7 mouse cellular contexts compared by ENCODE assay signal in the genomic region with DNA sequence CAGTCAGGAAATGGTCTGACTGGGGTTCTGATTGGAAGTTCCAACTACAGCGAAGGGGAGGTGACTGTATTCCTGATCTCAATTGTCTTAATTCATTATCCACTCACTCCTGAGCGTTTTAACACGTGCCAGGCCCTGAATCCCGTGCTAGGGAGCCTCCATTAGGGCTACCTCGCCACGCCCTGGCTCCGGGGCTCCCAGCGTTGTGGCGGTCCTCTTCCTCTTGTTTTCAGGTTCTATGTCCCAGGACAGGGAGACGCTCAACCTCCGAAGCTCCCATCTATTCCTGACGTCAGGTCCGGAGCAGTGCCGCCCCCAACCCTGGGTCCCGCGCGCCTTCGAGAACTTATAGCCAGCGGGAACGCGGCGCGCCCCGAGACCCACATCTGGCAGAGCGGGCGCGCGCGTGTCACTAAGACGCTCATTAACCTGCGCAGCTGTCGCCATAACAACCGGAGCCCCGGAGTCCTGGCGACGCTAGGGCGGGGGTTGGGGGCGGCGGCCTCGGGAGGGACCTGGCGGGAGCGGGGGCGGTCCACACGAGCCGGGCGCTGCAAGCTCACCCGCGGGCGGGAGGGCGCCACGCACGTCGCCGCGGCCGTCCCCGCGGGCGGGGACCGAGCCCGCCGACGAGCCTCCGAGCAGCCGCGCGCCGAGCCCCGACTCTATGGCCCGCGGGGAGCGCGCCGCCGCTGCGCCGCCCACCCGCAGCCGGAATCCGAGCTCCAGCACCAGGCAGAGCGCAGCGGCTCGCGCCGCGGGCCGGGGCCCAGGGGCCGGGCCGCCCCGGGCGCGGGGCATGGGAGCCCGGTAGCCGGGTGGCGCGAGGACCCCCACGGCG. TPM values are rescaled to one million over a fixed set of nuclear protein-coding genes. Genes with fewer than 3 reads are reported as not detected.
DNase-seq lines count a peak whose midpoint lies in the region; ATAC-seq and TF ChIP-seq lines count a peak whose summit lies in the region.

A gene (plus strand): TSS at position 390 of the 841 bp plus-strand sequence.

- peak within 1 kb of the TSS; percentile 75 for H3K4me3 ChIP-seq in hindbrain, postnatal 0 days (ENCODE audit: low read length)
- H3K4me3 ChIP-seq in limb, embryonic 10.5 days, result peak within 1 kb of the TSS; percentile 80
- H3K4me3 ChIP-seq in midbrain, embryonic 12.5 days, result peak within 1 kb of the TSS; percentile 72
- peak within 1 kb of the TSS; percentile 71 for H3K4me3 ChIP-seq in stomach, embryonic 15.5 days (replicated peaks)

- H3K36me3 ChIP-seq in hindbrain, postnatal 0 days (ENCODE audit: insufficient read depth, low read length), result no peaks in the 10 kb centered on the region
- no peaks in the 10 kb centered on the region for H3K36me3 ChIP-seq in limb, embryonic 10.5 days
- no peaks in the 10 kb centered on the region for H3K36me3 ChIP-seq in midbrain, embryonic 12.5 days
- H3K36me3 ChIP-seq in stomach, embryonic 15.5 days, result no peaks in the 10 kb centered on the region

- no peaks in the 10 kb centered on the region for H3K9me3 ChIP-seq in hindbrain, postnatal 0 days (ENCODE audit: low read length)
- H3K9me3 ChIP-seq in limb, embryonic 10.5 days (replicated peaks), result no peaks in the 10 kb centered on the region
- H3K9me3 ChIP-seq in midbrain, embryonic 12.5 days, result peaks cover 6% of the 10 kb centered on the region; the same call in 1 of the 2 replicates
- H3K9me3 ChIP-seq in stomach, embryonic 15.5 days, result no peaks in the 10 kb centered on the region

- peak within 1 kb of the TSS; percentile 81 for H3K9ac ChIP-seq in hindbrain, postnatal 0 days (replicated peaks; ENCODE audit: low read length)
- peak within 1 kb of the TSS; percentile 68 for H3K9ac ChIP-seq in midbrain, embryonic 12.5 days (replicated peaks)
- H3K9ac ChIP-seq in stomach, embryonic 15.5 days, result peak within 1 kb of the TSS; percentile 65

- H3K4me2 ChIP-seq in hindbrain, postnatal 0 days (ENCODE audit: low read depth, low read length), result peak within 1 kb of the TSS; percentile 91
- peak within 1 kb of the TSS; percentile 99 for H3K4me2 ChIP-seq in midbrain, embryonic 12.5 days (replicated peaks)
- H3K4me2 ChIP-seq in stomach, embryonic 15.5 days, result peak within 1 kb of the TSS; percentile 99

- ATAC-seq in hindbrain, postnatal 0 days, result peak; percentile 66
- peak; percentile 76 for ATAC-seq in midbrain, embryonic 12.5 days (ENCODE audit: low FRiP score, low read depth)
- peak; percentile 49 for ATAC-seq in stomach, embryonic 15.5 days (ENCODE audit: insufficient read depth, low FRiP score, low read depth)

- no peak for TF ChIP-seq CTCF in hindbrain, postnatal 0 days (IDR thresholded peaks at IDR 0.05; ENCODE audit: low read depth)

- WGBS in hindbrain, postnatal 0 days, result 3% methylated on average over 83 of the region's 98 CpGs
- WGBS in limb, embryonic 10.5 days, result under 1% methylated on average over 98 of the region's 98 CpGs
- WGBS in midbrain, embryonic 12.5 days, result under 1% methylated on average over 76 of the region's 98 CpGs
- WGBS in stomach, embryonic 15.5 days, result under 1% methylated on average over 88 of the region's 98 CpGs

- DNase-seq in adrenal gland, adult 8-10 months, result peak; percentile 50
- peak; percentile 76 to 79 for DNase-seq in cerebellum, postnatal 14 days
- DNase-seq in frontal cortex, postnatal 36 days (ENCODE audit: low spot score in 2 of 2), result peak; percentile 71 to 73
- DNase-seq in hindbrain, postnatal 0 days (ENCODE audit: low spot score), result peak; percentile 82
- peak; percentile 84 for DNase-seq in limb, embryonic 10.5 days (ENCODE audit: low spot score)

- 0 out of 2 replicates have a peak, but pooled peaks cover 5% of the 10 kb centered on the region for H3K4me1 ChIP-seq in hindbrain, postnatal 0 days (ENCODE audit: insufficient read depth, low read length)
- peaks cover 22% of the 10 kb centered on the region for H3K4me1 ChIP-seq in limb, embryonic 10.5 days
- H3K4me1 ChIP-seq in midbrain, embryonic 12.5 days, result peaks cover 15% of the 10 kb centered on the region
- H3K4me1 ChIP-seq in stomach, embryonic 15.5 days, result peaks cover 11% of the 10 kb centered on the region

- 0 out of 2 replicates have a peak, but pooled peaks cover 4% of the 10 kb centered on the region for H3K27me3 ChIP-seq in hindbrain, postnatal 0 days (ENCODE audit: insufficient read depth, low read length)
- peaks cover 68% of the 10 kb centered on the region for H3K27me3 ChIP-seq in limb, embryonic 10.5 days (ENCODE audit: low read depth, poor library complexity, severe bottlenecking)
- H3K27me3 ChIP-seq in midbrain, embryonic 12.5 days, result peaks cover 56% of the 10 kb centered on the region
- peaks cover 19% of the 10 kb centered on the region for H3K27me3 ChIP-seq in stomach, embryonic 15.5 days (replicated peaks)

- H3K27ac ChIP-seq in hindbrain, postnatal 0 days, result peak within 1 kb of the TSS; percentile 78
- H3K27ac ChIP-seq in limb, embryonic 10.5 days, result peak within 1 kb of the TSS; percentile 80
- H3K27ac ChIP-seq in midbrain, embryonic 12.5 days (replicated peaks), result peak within 1 kb of the TSS; percentile 39; the same call in 1 of the 2 replicates
- H3K27ac ChIP-seq in stomach, embryonic 15.5 days, result peak within 1 kb of the TSS; percentile 51

RNA-seq across cellular contexts. Expression of the gene that starts here (rescaled TPM):
- total RNA-seq in adrenal gland, adult 8-10 months (2022), result 10 to 100 TPM; 16.2 to 26.8 (median 22.2) TPM
- total RNA-seq in hindbrain, postnatal 0 days (2014; rRNA removed), result 95.4 and 114 TPM in 2 replicates
- 16.2 and 16.9 TPM in 2 replicates for polyA plus RNA-seq in hindbrain, postnatal 0 days (2015; fragmentation: Nextera tagmentation; extraction: Ambion mirVana)
- 5.7 and 7.7 TPM in 2 replicates for polyA plus RNA-seq in limb, embryonic 10.5 days (2016; fragmentation: Nextera tagmentation; extraction: Ambion mirVana)
- 4.8 and 5.2 TPM in 2 replicates for polyA plus RNA-seq in midbrain, embryonic 12.5 days (2016; fragmentation: Nextera tagmentation; extraction: Ambion mirVana)
- polyA plus RNA-seq in stomach, embryonic 15.5 days (2015; fragmentation: Nextera tagmentation; extraction: Ambion mirVana), result 7.5 and 8.5 TPM in 2 replicates

Comparison
In these comparisons a context has a peak if more than half of its experiments do, and no peak if none do; other contexts are left out.
1. Peak in every context shown above with its lines: DNase-seq, ATAC-seq, H3K4me3 ChIP-seq and H3K27ac ChIP-seq.